Mouse (Mus musculus): ENCODE data around the gene Pfkfb2. TPM values are rescaled to one million over a fixed set of nuclear protein-coding genes. Genes with fewer than 3 reads are reported as not detected.
"Not testable (repeated sequence)": the region's sequence is repeated elsewhere in the genome, so short reads cannot be mapped to it uniquely, and the experiment has no call there.

Gene Pfkfb2
- total RNA-seq, 2 experiments from 2014 or later = 21.1 to 55.4 TPM

DNA sequence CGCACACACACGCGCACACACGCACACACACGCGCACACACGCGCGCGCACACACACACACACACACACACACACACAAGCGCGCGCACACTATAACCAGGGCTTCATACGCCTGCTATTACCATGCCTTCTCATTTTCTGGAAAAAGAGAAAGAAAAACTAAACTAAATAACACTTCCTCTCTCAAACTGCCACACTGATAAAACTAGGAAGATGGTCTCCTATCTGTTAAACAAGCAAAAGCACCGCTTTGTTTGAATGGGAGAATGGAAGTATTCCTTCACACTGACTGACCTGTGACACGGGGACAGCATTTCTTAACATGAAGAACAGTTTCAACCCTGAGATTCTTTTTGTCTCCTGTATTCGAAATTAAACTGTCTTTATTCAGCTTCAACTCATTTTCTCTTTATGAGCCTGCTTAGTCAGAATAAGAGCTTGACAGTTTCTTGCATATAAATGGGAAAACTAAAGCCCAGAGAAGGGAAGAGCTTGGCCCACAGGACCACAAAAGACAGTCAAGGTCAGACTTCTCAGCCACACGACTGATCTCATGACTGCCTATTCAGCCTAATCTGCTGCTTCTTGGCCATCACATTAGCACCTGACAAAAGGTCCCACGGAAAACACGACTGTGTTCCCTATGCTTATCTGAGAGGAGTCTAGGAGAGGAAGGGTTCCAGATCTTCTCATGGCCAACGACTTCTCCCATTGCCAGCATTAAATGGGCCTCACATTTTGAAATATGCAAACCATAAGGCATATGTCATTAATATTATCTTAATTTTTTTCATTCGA is 18.6 kb downstream of the Pfkfb2 start:
- ATAC-seq (replicated peaks; ENCODE audit: low FRiP score, poor library complexity, severe bottlenecking) = no peak

DNA sequence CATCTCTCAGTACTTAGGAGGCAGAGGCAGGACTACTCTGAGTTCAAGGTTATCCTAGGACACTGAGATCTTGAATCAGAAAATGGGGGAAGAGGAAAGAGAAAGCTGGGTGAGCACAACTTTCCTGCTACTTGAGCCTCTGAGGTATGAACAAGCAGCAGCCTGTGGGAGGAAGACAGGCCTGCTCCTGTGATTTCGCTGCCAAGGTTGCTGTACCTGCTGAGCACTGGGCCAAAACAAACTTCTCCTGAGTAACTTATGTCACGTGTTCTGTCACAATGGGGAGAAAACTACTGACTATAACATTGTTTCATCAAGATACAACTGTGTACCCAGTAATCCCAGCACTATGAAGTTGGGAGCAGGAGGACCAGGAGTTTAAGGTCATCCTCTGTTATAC is 25.4 kb downstream of the Pfkfb2 start:
- ATAC-seq (replicated peaks; ENCODE audit: low FRiP score, poor library complexity, severe bottlenecking) = no peak

DNA sequence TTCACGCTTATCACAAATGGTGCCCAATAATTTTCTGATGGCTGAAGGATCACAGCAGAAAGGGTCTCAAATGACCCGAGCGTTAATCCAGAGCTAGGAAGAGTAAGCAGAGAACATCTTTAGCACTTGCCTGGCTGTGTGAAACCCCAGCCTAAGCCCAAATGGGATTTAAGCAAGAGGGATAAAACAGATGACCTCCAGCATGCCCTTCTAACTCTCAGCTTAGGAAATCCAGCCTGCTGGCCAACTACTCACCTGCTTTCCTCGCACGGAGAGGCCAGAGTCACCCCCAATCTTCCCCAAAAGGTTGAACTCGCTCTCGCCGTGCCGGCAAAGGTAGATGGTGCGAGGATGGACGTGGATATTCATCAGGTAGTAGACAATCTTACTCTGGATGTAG is 27.1 kb downstream of the Pfkfb2 start:
- no peak for ATAC-seq (replicated peaks; ENCODE audit: low FRiP score, poor library complexity, severe bottlenecking)

DNA sequence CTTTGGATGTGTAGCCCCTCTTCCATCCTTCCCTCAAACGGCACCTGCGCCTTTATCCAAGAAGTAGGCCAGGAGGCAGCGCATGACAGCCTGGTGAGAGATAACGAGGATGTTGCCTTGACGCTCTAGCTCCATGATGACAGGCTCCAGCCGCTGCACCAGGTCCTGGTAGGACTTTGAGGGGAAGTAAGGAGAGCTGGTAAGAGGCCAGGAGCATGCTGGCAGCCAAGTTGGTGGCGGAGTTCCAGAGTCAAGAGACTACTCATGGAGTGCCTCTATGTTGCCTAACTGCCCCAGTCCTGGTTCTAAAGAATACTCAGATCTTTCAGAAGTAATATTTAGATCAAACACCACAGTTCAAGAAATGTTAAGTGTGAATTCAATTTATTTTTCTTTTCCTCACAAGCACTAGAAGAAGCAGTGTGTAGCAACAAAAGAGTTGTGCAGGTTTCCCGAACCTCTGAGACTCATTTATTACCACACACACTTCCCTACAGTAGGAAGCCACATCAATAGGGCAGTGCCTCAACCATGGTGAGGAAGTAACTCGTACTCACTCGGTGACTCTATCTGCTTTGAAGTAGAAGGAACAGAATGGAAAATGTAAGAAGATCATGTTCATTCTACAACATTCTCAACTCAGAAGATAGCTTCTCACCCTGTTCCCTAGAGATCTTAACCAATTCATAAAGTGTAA is 29.0 kb downstream of the Pfkfb2 start:
- ATAC-seq (replicated peaks; ENCODE audit: low FRiP score, poor library complexity, severe bottlenecking) = no peak

- ATAC-seq (replicated peaks; ENCODE audit: low FRiP score, poor library complexity, severe bottlenecking) = no peak
Observed at GRCm38 (mm10) chr1:130698601-130699000, 30.5 kb downstream of the Pfkfb2 start.

DNA sequence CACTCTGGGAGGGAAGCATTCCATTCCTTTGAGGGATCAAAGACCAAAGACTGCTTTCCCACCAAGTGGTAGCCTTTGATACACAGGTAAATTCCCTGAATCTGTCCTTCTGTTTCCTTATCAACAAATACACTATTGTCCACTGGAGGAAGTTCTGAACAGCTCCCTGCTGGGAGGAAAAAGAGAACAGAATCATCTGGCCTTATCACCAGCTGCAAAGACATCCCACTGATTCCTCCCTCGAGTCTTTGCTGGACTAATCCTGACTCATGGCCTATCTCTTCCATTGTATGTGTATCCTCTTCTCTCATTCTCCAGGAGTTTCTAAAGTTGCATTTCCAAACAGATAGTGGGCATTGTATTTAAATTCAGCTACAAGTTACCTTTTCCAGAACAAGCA is 45.1 kb downstream of the Pfkfb2 start:
- ATAC-seq (replicated peaks; ENCODE audit: low FRiP score, poor library complexity, severe bottlenecking) = no peak

DNA sequence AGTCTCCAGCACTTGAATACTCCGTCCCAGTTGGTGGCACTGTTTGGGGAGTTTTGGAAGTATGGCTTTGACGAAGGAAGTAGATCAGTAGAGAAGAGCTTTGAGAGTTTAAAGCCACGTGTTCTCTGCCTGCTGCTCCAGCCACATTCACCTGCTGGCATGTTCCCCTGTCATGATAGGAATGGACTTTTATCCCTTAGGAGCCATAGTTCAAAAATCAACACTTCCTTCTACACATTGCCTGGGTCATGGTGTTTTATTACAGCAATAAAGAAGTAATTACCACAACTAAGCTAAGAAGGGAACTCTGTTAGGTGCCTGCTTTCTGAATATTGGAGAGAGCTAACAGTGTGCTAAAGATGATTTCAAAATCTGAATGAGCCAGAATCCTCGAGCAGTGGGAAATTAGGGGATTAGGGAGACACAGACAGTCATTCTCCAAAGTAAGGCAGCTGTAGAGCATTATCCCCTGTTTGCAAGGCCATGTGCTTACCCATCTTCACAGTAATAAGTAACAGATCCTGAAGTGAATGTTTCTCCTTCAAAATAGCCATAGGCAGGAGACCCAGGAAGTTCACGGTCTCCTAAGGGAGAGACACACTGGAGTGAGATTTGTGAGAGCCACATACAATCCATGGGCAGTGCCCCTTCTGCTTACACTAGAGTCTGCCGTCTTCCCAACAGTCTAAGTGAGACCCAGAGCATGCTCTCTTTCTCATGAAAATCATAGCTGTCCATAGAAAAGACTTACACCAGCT is 47.2 kb downstream of the Pfkfb2 start:
- no peak for ATAC-seq (replicated peaks; ENCODE audit: low FRiP score, poor library complexity, severe bottlenecking)

DNA sequence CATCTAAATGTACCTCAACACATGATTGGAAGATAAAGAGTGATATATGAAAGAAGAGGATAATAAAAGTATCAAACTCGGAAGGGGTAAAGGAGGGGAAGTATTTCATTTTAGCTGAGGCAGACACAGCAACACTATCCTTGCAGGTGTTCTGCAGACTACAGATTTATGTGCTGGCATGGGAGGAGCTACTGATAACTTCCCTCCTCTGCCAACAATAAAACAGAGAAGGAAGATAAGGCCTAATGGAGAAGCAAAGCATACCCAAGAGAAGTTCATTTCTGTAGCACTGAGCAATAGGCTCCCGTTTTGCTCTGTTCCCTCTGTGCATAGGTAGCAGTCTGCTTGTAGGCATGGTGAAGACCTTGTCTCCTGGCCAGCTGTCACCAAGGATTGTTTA is 48.0 kb downstream of the Pfkfb2 start:
- no peak for ATAC-seq (replicated peaks; ENCODE audit: low FRiP score, poor library complexity, severe bottlenecking)

DNA sequence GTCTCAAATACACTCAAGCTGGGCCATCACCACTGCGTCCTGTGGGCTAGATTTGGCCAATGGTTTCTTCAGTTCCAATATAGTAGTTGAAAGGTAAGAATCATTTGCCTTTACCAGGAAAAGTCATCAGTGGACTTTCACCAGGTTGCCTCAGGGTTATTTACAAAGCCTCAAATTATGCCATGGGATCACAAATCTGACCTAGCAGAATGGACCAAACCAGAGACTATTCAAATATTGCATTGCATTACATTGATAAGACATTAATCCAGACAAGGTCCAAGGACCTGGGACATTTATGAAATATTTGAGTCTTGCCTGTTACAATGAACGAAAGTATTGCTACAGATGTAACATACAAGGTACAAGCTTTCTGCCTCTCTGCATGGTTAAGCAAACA is 50.5 kb downstream of the Pfkfb2 start:
- no peak for ATAC-seq (replicated peaks; ENCODE audit: low FRiP score, poor library complexity, severe bottlenecking)

DNA sequence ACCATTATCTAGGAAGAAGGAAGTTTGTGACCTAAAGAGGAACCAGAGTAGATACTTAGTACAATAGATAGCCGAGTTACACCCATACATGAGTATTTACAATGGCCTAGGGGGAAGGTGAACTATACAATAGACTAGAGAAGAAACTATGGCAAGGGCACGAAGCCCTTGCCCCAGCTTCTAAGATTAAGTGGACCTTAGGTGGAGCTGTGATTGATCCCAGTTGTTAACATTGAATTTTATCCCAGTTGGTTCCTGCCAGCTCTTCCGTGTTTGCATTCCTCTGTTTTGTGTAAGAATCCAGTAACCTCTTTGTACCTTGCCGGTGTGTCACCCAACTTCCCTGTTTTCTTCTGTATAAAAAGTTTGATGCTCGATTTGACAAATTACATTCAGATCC is 65.5 kb downstream of the Pfkfb2 start:
- not testable (repeated sequence) for ATAC-seq (replicated peaks; ENCODE audit: low FRiP score, poor library complexity, severe bottlenecking)

GRCm38 (mm10) chr1:130661454-130661853 is 67.6 kb downstream of the Pfkfb2 start, which contains the start of gene C4bp:
Gene C4bp (minus strand): TSS chr1:130661632.
- no peak for ATAC-seq (replicated peaks; ENCODE audit: low FRiP score, poor library complexity, severe bottlenecking)

DNA sequence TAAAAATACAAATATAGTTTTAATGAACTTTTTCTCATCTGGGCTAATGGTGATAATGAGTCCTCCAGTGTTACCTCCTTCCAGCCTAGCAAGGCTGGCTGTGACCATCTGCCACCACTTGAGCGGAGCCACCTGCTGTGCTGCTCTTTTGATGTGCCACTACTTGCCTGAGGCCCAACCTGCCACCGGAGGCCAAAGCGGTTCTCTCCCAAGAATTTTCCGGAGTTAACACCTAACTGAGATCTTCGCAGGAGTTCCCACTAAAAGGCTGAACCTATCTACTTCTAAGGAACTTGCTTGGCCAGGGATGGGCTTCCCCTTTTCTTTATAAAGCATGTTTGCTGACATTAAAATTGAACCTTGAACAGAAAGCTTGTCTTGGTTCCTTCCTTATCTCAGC is 69.4 kb downstream of the Pfkfb2 start:
- not testable (repeated sequence) for ATAC-seq (replicated peaks; ENCODE audit: low FRiP score, poor library complexity, severe bottlenecking)

DNA sequence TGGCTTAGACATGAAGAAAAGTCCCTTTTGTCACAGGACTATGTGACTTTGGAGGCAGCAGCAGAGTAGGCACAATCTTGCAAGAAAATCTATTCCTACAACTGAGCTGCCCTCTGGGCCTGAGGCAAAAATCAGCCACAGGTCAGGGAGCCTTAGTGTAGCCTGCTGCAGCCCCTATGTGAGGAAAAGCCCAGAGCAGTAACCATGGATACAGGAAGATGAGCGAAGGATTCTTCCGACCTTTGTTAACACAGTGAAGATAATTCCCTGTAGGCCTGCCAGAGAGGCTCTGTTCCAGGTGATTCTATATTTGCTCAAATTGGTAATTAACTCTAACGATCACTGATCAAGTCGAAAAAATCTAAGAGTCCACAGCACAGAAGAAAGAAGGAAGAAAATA is 85.0 kb downstream of the Pfkfb2 start:
- ATAC-seq (replicated peaks; ENCODE audit: low FRiP score, poor library complexity, severe bottlenecking) = no peak

- ATAC-seq (replicated peaks; ENCODE audit: low FRiP score, poor library complexity, severe bottlenecking) = no peak
Observed at GRCm38 (mm10) chr1:130640967-130641366, 88.1 kb downstream of the Pfkfb2 start.

Other genes starting within 250 kb of the Pfkfb2 start
- gene Zp3r, start 99.6 kb downstream of the Pfkfb2 start, total RNA-seq (2015; ENCODE audit: low replicate concordance) = 0.42 TPM in 1 of 2 replicates, not detected in the other
- not detected in 2 replicates for gene Zp3r, start 99.6 kb downstream of the Pfkfb2 start, total RNA-seq (2017; ENCODE audit: low replicate concordance)
- 1.7 TPM in 1 of 2 replicates, not detected in the other for gene C4bp, start 67.6 kb downstream of the Pfkfb2 start, total RNA-seq (2015; ENCODE audit: low replicate concordance)
- gene C4bp, start 67.6 kb downstream of the Pfkfb2 start, total RNA-seq (2017; ENCODE audit: low replicate concordance) = 0.56 TPM in 1 of 2 replicates, not detected in the other
- not detected in 2 replicates for gene Gm29427, start 13.5 kb downstream of the Pfkfb2 start, total RNA-seq (2015; ENCODE audit: low replicate concordance)
- gene Gm29427, start 13.5 kb downstream of the Pfkfb2 start, total RNA-seq (2017; ENCODE audit: low replicate concordance) = not detected in 2 replicates
- 75.7 and 84.2 TPM in 2 replicates for gene Yod1, start 11.9 kb downstream of the Pfkfb2 start, total RNA-seq (2015; ENCODE audit: low replicate concordance)
- 86.2 and 95.5 TPM in 2 replicates for gene Yod1, start 11.9 kb downstream of the Pfkfb2 start, total RNA-seq (2017; ENCODE audit: low replicate concordance)
- gene AA986860, start 2.7 kb upstream of the Pfkfb2 start, total RNA-seq (2015; ENCODE audit: low replicate concordance) = 2.7 and 5.4 TPM in 2 replicates
- 1.4 and 2.5 TPM in 2 replicates for gene AA986860, start 2.7 kb upstream of the Pfkfb2 start, total RNA-seq (2017; ENCODE audit: low replicate concordance)
- gene Fcamr, start 71.6 kb upstream of the Pfkfb2 start, total RNA-seq (2015; ENCODE audit: low replicate concordance) = not detected in 2 replicates
- gene Fcamr, start 71.6 kb upstream of the Pfkfb2 start, total RNA-seq (2017; ENCODE audit: low replicate concordance) = not detected in 2 replicates
- not detected in 2 replicates for gene Pigr, start 97.4 kb upstream of the Pfkfb2 start, total RNA-seq (2015; ENCODE audit: low replicate concordance)
- gene Pigr, start 97.4 kb upstream of the Pfkfb2 start, total RNA-seq (2017; ENCODE audit: low replicate concordance) = not detected in 2 replicates
- gene Fcmr, start 136.4 kb upstream of the Pfkfb2 start, total RNA-seq (2015; ENCODE audit: low replicate concordance) = not detected in 2 replicates
- 0.28 TPM in 1 of 2 replicates, not detected in the other for gene Fcmr, start 136.4 kb upstream of the Pfkfb2 start, total RNA-seq (2017; ENCODE audit: low replicate concordance)
- gene Il24, start 158.2 kb upstream of the Pfkfb2 start, total RNA-seq (2015; ENCODE audit: low replicate concordance) = 2.1 TPM in 1 of 2 replicates, not detected in the other
- gene Il24, start 158.2 kb upstream of the Pfkfb2 start, total RNA-seq (2017; ENCODE audit: low replicate concordance) = not detected in 2 replicates
- gene Il20, start 182.2 kb upstream of the Pfkfb2 start, total RNA-seq (2015; ENCODE audit: low replicate concordance) = not detected in 2 replicates
- gene Il20, start 182.2 kb upstream of the Pfkfb2 start, total RNA-seq (2017; ENCODE audit: low replicate concordance) = not detected in 2 replicates
- not detected in 2 replicates for gene Il19, start 210.9 kb upstream of the Pfkfb2 start, total RNA-seq (2015; ENCODE audit: low replicate concordance)
- not detected in 2 replicates for gene Il19, start 210.9 kb upstream of the Pfkfb2 start, total RNA-seq (2017; ENCODE audit: low replicate concordance)

All from erythroblast, adult 5-6 weeks (primary cell).